Mouse (Mus musculus): ENCODE measurements around the gene Zbtb38. TPM values are rescaled to one million over a fixed set of nuclear protein-coding genes. Genes with fewer than 3 reads are reported as not detected.

Zbtb38 gene
- polyA plus RNA-seq, 1 experiment = 24.0 TPM

GRCm38 (mm10) chr9:96735946-96736345, 16.7 kb downstream of the Zbtb38 start:
- TF ChIP-seq POLR2A (IDR thresholded peaks at IDR 0.05; ENCODE audit: borderline replicate concordance, low read depth, low read length) = no peak
- TF ChIP-seq CTCF (IDR thresholded peaks at IDR 0.05; ENCODE audit: low read depth, low read length) = no peak
- Histone ChIP-seq H3K4me1 (ENCODE audit: control insufficient read depth, insufficient read depth, low read length) (peaks cover 14% of the 10 kb centered on the region), H3K27ac (ENCODE audit: insufficient read depth, low read depth, low read length) (no peak overlapping the region), H3K4me3 (ENCODE audit: insufficient read depth, low read length) (no peak overlapping the region)

GRCm38 (mm10) chr9:96733425-96733717, 19.3 kb downstream of the Zbtb38 start:
- TF ChIP-seq POLR2A (IDR thresholded peaks at IDR 0.05; ENCODE audit: borderline replicate concordance, low read depth, low read length) (no peak), CTCF (IDR thresholded peaks at IDR 0.05; ENCODE audit: low read depth, low read length) (no peak)
- H3K4me1 ChIP-seq (ENCODE audit: control insufficient read depth, insufficient read depth, low read length) = peaks cover 3% of the 10 kb centered on the region; the same call in 1 of the 2 replicates
- H3K4me3 ChIP-seq (ENCODE audit: insufficient read depth, low read length) = no peak overlapping the region
- H3K27ac ChIP-seq (ENCODE audit: insufficient read depth, low read depth, low read length) = no peak overlapping the region

GRCm38 (mm10) chr9:96732644-96733424, 19.8 kb downstream of the Zbtb38 start:
- H3K4me1 ChIP-seq (ENCODE audit: control insufficient read depth, insufficient read depth, low read length) = peaks cover 3% of the 10 kb centered on the region; the same call in 1 of the 2 replicates
- no peak for TF ChIP-seq POLR2A (IDR thresholded peaks at IDR 0.05; ENCODE audit: borderline replicate concordance, low read depth, low read length)
- TF ChIP-seq CTCF (IDR thresholded peaks at IDR 0.05; ENCODE audit: low read depth, low read length) = no peak
- no peak overlapping the region for H3K4me3 ChIP-seq (ENCODE audit: insufficient read depth, low read length)
- H3K27ac ChIP-seq (ENCODE audit: insufficient read depth, low read depth, low read length) = no peak overlapping the region

GRCm38 (mm10) chr9:96731961-96732511, 20.6 kb downstream of the Zbtb38 start:
- Histone ChIP-seq H3K4me3 (ENCODE audit: insufficient read depth, low read length) (no peak overlapping the region), H3K27ac (ENCODE audit: insufficient read depth, low read depth, low read length) (no peak overlapping the region)
- TF ChIP-seq POLR2A (IDR thresholded peaks at IDR 0.05; ENCODE audit: borderline replicate concordance, low read depth, low read length) = no peak
- TF ChIP-seq CTCF (IDR thresholded peaks at IDR 0.05; ENCODE audit: low read depth, low read length) = no peak

GRCm38 (mm10) chr9:96731039-96731895, 21.4 kb downstream of the Zbtb38 start:
- TF ChIP-seq CTCF (IDR thresholded peaks at IDR 0.05; ENCODE audit: low read depth, low read length) = no peak
- Histone ChIP-seq H3K4me1 (ENCODE audit: control insufficient read depth, insufficient read depth, low read length) (peaks cover 3% of the 10 kb centered on the region; the same call in 1 of the 2 replicates), H3K27ac (ENCODE audit: insufficient read depth, low read depth, low read length) (no peak overlapping the region), H3K4me3 (ENCODE audit: insufficient read depth, low read length) (no peak overlapping the region)

More at GRCm38 (mm10) chr9:96731961-96732511, 20.6 kb downstream of the Zbtb38 start:
- peaks cover 3% of the 10 kb centered on the region; the same call in 1 of the 2 replicates for H3K4me1 ChIP-seq (ENCODE audit: control insufficient read depth, insufficient read depth, low read length)

- Histone ChIP-seq H3K4me1 (ENCODE audit: control insufficient read depth, insufficient read depth, low read length) (peaks cover 10% of the 10 kb centered on the region), H3K4me3 (ENCODE audit: insufficient read depth, low read length) (no peak overlapping the region), H3K27ac (ENCODE audit: insufficient read depth, low read depth, low read length) (no peak overlapping the region)
- no peak for TF ChIP-seq POLR2A (IDR thresholded peaks at IDR 0.05; ENCODE audit: borderline replicate concordance, low read depth, low read length)
- no peak for TF ChIP-seq CTCF (IDR thresholded peaks at IDR 0.05; ENCODE audit: low read depth, low read length)
These were observed 22.4 kb downstream of the Zbtb38 start for GRCm38 (mm10) chr9:96730311-96730625.

GRCm38 (mm10) chr9:96729537-96730310, 22.9 kb downstream of the Zbtb38 start:
- TF ChIP-seq CTCF (IDR thresholded peaks at IDR 0.05; ENCODE audit: low read depth, low read length) = no peak
- no peak for TF ChIP-seq POLR2A (IDR thresholded peaks at IDR 0.05; ENCODE audit: borderline replicate concordance, low read depth, low read length)
- Histone ChIP-seq H3K27ac (ENCODE audit: insufficient read depth, low read depth, low read length) (no peak overlapping the region), H3K4me3 (ENCODE audit: insufficient read depth, low read length) (no peak overlapping the region), H3K4me1 (ENCODE audit: control insufficient read depth, insufficient read depth, low read length) (peaks cover 16% of the 10 kb centered on the region)

- Histone ChIP-seq H3K4me3 (ENCODE audit: insufficient read depth, low read length) (no peak overlapping the region), H3K4me1 (ENCODE audit: control insufficient read depth, insufficient read depth, low read length) (peaks cover 22% of the 10 kb centered on the region), H3K27ac (ENCODE audit: insufficient read depth, low read depth, low read length) (no peak overlapping the region)
- TF ChIP-seq POLR2A (IDR thresholded peaks at IDR 0.05; ENCODE audit: borderline replicate concordance, low read depth, low read length) (no peak), CTCF (IDR thresholded peaks at IDR 0.05; ENCODE audit: low read depth, low read length) (no peak)
These were observed 24.1 kb downstream of the Zbtb38 start for GRCm38 (mm10) chr9:96728338-96729162.

- no peak overlapping the region for H3K4me3 ChIP-seq (ENCODE audit: insufficient read depth, low read length)
- H3K4me1 ChIP-seq (ENCODE audit: control insufficient read depth, insufficient read depth, low read length) = peaks cover 24% of the 10 kb centered on the region
- no peak overlapping the region for H3K27ac ChIP-seq (ENCODE audit: insufficient read depth, low read depth, low read length)
- TF ChIP-seq POLR2A (IDR thresholded peaks at IDR 0.05; ENCODE audit: borderline replicate concordance, low read depth, low read length) (no peak), CTCF (IDR thresholded peaks at IDR 0.05; ENCODE audit: low read depth, low read length) (no peak)
These were observed 24.9 kb downstream of the Zbtb38 start for GRCm38 (mm10) chr9:96727688-96728087.
